Mouse (Mus musculus): ENCODE results near the gene Arhgap4.

DNA sequence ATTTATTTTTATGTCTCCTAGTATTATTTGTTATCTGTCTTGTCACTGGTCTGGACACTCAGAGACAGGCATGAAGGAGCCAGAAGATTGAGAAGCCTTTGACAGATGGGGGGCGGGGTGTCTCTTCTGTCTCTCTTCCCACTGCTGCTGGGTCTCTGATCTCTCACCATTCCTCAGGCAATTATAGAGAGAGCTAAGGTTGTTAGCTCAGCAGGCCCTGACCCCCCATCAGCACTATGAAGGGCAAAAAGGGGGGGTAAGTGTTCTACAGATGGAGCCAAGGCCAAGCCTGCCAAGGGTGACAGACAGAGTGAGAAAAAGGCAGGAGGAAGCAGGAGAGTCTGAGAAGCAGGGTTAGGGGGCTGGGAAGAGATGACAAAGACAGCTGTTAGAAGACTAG lies 49.7 kb downstream of the Arhgap4 start:
- TF ChIP-seq ZC3H11A (IDR thresholded peaks at IDR 0.05; ENCODE audit: borderline replicate concordance, low read depth, low read length) (no peak), HCFC1 (IDR thresholded peaks at IDR 0.05; ENCODE audit: borderline replicate concordance, insufficient read depth, low read length) (no peak), CHD2 (IDR thresholded peaks at IDR 0.05; ENCODE audit: low read depth, low read length) (no peak), MAFK (IDR thresholded peaks at IDR 0.05; ENCODE audit: insufficient read depth, low read depth, low read length) (no peak), ZNF384 (IDR thresholded peaks at IDR 0.05; ENCODE audit: low read depth, low read length) (no peak)
